Mouse (Mus musculus) layer of hippocampus, adult 9-11 months (tissue): ENCODE results near the gene Rhobtb3.
"Not testable (repeated sequence)": the region's sequence is repeated elsewhere in the genome, so short reads cannot be mapped to it uniquely, and the experiment has no call there.

ENCODE experiments used
- DNase-seq: peaks from one replicate; pipeline ENCODE4 v3.0.0; 2022

Gene Rhobtb3

GRCm38 (mm10) chr13:75943189-75944043, at the start of gene Rhobtb3:
TSS of gene Rhobtb3 (minus strand) at chr13:75943925.
- peak; percentile 62 for DNase-seq

GRCm38 (mm10) chr13:75992169-75993028, 48.7 kb upstream of the Rhobtb3 start:
- DNase-seq: no peak

- DNase-seq: no peak
Observed at GRCm38 (mm10) chr13:75988096-75988495, 44.4 kb upstream of the Rhobtb3 start.

GRCm38 (mm10) chr13:75981901-75982300, 38.2 kb upstream of the Rhobtb3 start:
- DNase-seq: no peak

GRCm38 (mm10) chr13:75976649-75977048, 32.9 kb upstream of the Rhobtb3 start:
- DNase-seq: no peak

- no peak for DNase-seq
Observed at GRCm38 (mm10) chr13:75976218-75976617, 32.5 kb upstream of the Rhobtb3 start.

GRCm38 (mm10) chr13:75975629-75976028, 31.9 kb upstream of the Rhobtb3 start:
- no peak for DNase-seq

- no peak for DNase-seq
Observed at GRCm38 (mm10) chr13:75974481-75974880, 30.8 kb upstream of the Rhobtb3 start.

GRCm38 (mm10) chr13:75966850-75967249, 23.1 kb upstream of the Rhobtb3 start, which contains the start of gene Spata9:
TSS of gene Spata9 (plus strand) at chr13:75967150.
- no peak for DNase-seq

GRCm38 (mm10) chr13:75955357-75955992, 11.8 kb upstream of the Rhobtb3 start:
- no peak for DNase-seq

GRCm38 (mm10) chr13:75950295-75950694, 6.6 kb upstream of the Rhobtb3 start:
- DNase-seq: no peak

- no peak for DNase-seq
Observed at GRCm38 (mm10) chr13:75944044-75944820, 507 bp upstream of the Rhobtb3 start.

- no peak for DNase-seq
Observed at GRCm38 (mm10) chr13:75942731-75943130, 994 bp downstream of the Rhobtb3 start.

- no peak for DNase-seq
Observed at GRCm38 (mm10) chr13:75941518-75942295, 2.0 kb downstream of the Rhobtb3 start.

- DNase-seq: no peak
Observed at GRCm38 (mm10) chr13:75940791-75941517, 2.8 kb downstream of the Rhobtb3 start.

GRCm38 (mm10) chr13:75938866-75939265, 4.9 kb downstream of the Rhobtb3 start:
- DNase-seq: no peak

- DNase-seq: no peak
Observed at GRCm38 (mm10) chr13:75933287-75933686, 10.4 kb downstream of the Rhobtb3 start.

- DNase-seq: peak; percentile 77
Observed at GRCm38 (mm10) chr13:75931073-75931472, 12.7 kb downstream of the Rhobtb3 start.

- DNase-seq: no peak
Observed at GRCm38 (mm10) chr13:75930660-75931059, 13.1 kb downstream of the Rhobtb3 start.

- DNase-seq: no peak
Observed at GRCm38 (mm10) chr13:75930023-75930422, 13.7 kb downstream of the Rhobtb3 start.

- DNase-seq: not testable (repeated sequence)
Observed at GRCm38 (mm10) chr13:75929071-75929470, 14.7 kb downstream of the Rhobtb3 start.
